Mouse (Mus musculus) neutrophil, adult 5-6 weeks (primary cell): ENCODE results near the gene Mgst2. TPM values are rescaled to one million over a fixed set of nuclear protein-coding genes. Genes with fewer than 3 reads are reported as not detected.

Experiments
- ATAC-seq: fragments of 151-379, 151-347 bp; 2 replicates; pipeline ENCODE4 v1.8.0; 2017; ENCODE audit warnings: mild to moderate bottlenecking, moderate TSS enrichment; ENCODE audit not compliant: insufficient number of reproducible peaks, poor library complexity, low FRiP score, severe bottlenecking; ENCODE audit errors: extremely low read depth
- total RNA-seq: library from RNA; stranded (forward); fragments of 200-1000 nt; gene quantifications from 2 replicates; pipeline ENCODE4 v1.2.3, GENCODE M21; 2017

The Mgst2 gene
- total RNA-seq, 1 experiment from 2014 or later, result 19.1 TPM

DNA sequence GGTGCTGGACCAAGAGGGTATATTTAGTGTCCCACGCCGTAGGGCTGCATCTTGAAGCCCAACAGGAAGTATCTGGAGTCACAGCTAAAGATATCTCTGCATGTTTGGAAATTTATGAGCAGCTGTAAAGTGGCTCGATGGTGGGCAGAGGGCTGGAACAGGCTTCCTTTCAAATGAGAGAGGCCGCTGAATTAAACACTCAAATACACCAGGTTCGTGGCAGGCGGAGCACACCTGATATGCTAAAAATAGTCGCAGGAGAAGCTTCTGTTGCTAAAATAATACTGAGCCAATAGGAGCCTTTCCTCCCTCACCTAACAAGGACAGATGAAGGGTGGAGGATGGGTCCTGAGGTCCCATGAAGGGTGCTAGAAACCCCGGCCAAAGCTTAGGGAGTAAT lies 67.8 kb downstream of the Mgst2 start:
- ATAC-seq, result no peak

DNA sequence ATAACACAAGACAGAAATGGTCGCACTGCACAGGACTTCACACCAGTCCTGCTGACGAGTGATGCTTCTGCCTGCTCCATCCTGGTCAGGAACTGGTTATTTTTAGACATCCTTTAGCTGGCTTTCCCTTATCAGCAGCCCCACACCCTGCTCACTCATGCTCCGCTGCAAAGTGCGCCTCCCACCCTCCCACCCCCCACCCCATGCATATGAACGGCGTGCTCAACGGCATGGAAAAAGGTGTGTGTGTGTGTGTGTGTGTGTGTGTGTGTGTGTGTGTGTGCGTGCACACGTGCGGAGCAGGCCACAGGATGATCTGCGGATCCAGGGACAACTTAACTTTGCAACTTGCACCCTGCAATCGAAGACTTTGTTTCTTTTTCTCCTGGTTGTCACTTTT lies 68.3 kb downstream of the Mgst2 start:
- no peak for ATAC-seq

DNA sequence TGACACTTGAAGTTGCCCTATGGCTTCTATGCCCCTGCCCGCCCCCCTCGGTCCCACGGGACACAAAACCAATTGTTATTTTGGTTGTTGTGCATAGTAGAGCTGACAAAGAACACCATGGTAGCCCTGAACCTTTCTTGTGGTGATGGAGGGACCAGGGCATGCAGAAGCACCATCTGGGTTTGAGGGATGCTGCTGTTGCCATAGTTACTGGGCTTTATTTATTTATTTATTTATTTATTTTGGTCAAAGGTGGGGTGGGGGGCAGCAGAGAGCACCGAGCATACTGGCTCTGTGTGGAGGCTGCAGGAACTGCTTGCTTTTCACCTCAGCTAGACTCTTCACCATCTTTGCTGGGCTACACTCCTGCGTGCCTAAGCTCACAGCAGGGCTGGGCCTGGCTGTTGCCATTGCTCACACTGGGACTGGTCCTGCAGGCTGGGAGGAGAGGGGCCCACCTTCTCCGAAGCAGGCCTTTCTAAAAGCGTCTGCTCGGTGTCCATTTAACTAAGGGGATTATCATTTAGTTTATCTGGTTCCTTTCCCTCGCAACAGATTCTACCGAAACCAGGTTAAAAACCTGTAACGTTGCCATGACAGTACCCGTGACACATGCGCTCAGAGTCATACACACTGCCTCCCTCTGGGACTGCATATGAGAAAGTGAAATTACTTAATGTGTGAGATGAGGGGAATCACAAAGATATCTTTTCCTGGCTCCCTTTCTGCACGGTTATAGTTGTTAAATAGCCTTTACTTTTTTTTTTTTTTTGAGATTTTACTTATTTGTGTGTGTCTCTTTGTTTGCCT lies 69.2 kb downstream of the Mgst2 start:
- ATAC-seq, result no peak

DNA sequence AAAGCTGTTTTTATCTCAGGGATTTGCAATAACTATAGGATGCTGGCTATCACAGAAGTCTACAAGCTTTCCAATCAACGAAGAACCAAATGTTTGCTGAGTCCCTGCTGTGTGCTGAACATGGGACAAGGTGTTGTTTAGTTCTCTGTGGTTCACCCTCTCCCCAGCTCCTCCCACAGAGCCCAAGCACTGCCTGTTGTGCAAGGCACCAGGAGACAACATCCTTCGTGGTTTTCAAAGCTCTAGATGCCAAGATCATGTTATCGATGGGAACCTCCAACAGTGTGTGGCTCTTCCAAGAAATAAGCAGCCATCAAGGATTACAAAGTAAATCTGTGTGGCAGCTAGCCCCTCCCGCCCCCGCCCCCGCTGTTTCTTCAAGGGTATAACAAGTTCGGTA lies 70.5 kb downstream of the Mgst2 start:
- ATAC-seq, result no peak

DNA sequence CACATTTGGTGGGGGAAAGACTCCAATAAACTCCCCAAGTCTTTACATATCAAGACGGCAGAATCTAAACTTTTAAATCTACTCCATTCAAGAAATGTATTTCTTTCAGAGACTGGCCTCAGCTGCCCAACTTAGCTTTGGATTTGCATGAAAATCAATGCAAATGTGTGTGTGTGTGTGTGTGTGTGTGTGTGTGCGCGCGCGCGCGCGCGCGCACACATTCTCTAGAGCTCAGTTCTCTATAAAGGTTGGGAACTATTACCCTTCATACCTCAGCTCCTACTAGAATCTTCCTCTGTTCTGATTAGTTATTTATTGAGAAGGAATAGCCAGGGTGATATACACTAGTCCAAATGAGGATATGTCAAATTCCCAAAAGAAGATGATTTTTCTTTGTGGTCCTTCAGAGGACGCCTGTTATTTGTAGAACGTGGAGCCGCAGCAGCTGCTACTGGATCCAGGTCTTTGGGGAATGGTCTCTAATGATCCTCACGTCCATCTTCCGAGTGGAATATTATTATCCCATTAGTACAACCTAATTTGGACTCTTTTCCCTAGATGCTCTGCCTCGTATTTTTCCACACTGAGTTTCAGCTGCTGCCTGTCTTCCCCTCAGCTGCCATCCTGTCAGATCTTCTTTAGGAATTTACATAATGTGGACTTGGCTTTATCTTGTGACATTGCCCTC lies 71.9 kb downstream of the Mgst2 start:
- ATAC-seq, result no peak

Other genes starting within 250 kb of the Mgst2 start
- 78.2 and 80.2 TPM in 2 replicates for gene Naa15, start 245.2 kb upstream of the Mgst2 start, total RNA-seq
- gene Rab33b, start 176.4 kb upstream of the Mgst2 start, total RNA-seq, result 30.6 and 32.5 TPM in 2 replicates
- 52.6 and 54.0 TPM in 2 replicates for gene Setd7, start 99.5 kb upstream of the Mgst2 start, total RNA-seq